Comparison of ENCODE assay signal across 12 mouse cellular contexts in the genomic region with DNA sequence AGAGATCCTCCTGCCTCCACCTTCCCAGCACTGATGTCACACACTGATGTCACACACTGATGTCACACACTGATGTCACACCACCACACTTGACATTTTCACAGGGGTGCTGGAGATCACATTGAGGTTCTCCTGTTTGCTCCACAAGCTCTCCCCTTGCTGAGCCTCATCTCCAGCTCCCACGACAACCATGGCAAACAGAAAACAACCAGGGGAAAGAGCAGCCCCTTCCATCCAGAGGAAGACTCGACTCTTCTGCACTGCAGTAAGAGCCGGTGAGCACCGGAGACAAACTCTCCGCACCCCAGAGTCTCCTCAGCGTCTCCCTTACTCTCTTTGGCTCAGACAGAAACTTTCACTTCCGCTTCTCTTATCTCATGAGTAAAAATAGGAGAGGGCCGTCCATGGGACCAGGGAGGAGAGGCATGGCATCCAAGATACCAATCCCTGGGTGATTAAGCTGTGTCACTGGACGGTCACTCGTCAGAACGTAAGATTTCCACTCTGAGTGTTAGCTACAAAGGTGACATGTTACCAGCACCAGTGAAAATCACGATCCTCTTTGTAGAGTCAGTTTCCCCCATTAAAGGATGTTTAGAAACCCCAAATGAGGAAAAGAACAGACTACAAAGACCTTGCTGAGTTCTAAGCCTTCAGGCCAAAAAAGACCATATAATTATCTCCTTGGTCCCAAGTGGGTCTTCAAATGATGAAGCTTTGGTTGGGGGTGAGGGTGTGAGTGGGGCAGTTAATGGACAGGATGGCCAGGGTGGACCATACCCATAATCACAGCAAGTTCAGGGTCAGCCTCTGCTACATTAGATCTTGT.
A peak's percentile ranks its signal among the peaks of the same experiment; 100 is the strongest.
DNase-seq lines count a peak whose midpoint lies in the region; ATAC-seq and TF ChIP-seq lines count a peak whose summit lies in the region.
"Had no signal": no experiment of that assay in that cellular context is flagged by ENCODE, and none has a peak within 500 bp of the region (broad histone marks: within the 10 kb centered on the region; RNA-seq: fewer than 3 reads in every experiment).

No protein-coding gene starts in this region.

- no peak for TF ChIP-seq CTCF in heart, postnatal 0 days (IDR thresholded peaks at IDR 0.05; ENCODE audit: low read depth)

- peak overlapping the region; percentile 15 for H3K4me3 ChIP-seq in heart, postnatal 0 days (ENCODE audit: low read depth, low read length)
- H3K4me3 ChIP-seq: embryonic facial prominence, embryonic 12.5 days; myocyte had no signal

- TF ChIP-seq EP300 in heart, postnatal 0 days (IDR thresholded peaks at IDR 0.05; ENCODE audit: low read depth) = no peak

- ATAC-seq in heart, postnatal 0 days (ENCODE audit: insufficient read depth, low read depth) = peak; percentile 67

- H3K27ac ChIP-seq in heart, postnatal 0 days (ENCODE audit: low read depth) = peak overlapping the region; percentile 79
- H3K27ac ChIP-seq: embryonic facial prominence, embryonic 12.5 days had no signal

- DNase-seq in heart, adult 18-20 months = peak; percentile 48 to 50
- no peak for DNase-seq in heart, adult 8-10 months (ENCODE audit: low spot score)
- DNase-seq in CD4-positive, CD25-positive, alpha-beta regulatory T cell, adult 2 months (ENCODE audit: low read depth, low spot score) = peak; percentile 81
- DNase-seq in heart, postnatal 0 days (ENCODE audit: low spot score) = no peak
- DNase-seq in naive thymus-derived CD4-positive, alpha-beta T cell, adult 2 months (ENCODE audit: low read depth) = peak; percentile 73
- no peak for DNase-seq in right cerebral cortex, postnatal 25 days
- no peak for DNase-seq in right cerebral cortex, postnatal 36 days (ENCODE audit: low spot score in 2 of 2)
- DNase-seq in layer of hippocampus, postnatal 36 days = no peak
- DNase-seq: kidney, adult 11 months; lung, embryonic 14.5 days had no signal

- H3K4me1 ChIP-seq in heart, postnatal 0 days (ENCODE audit: control insufficient read depth, insufficient read depth) = peaks cover 65% of the 10 kb centered on the region

- H3K4me2 ChIP-seq in heart, postnatal 0 days (ENCODE audit: low read depth, low read length) = peak overlapping the region; percentile 59
- H3K4me2 ChIP-seq: embryonic facial prominence, embryonic 12.5 days; lung, embryonic 14.5 days had no signal

- no peaks in the 10 kb centered on the region for H3K36me3 ChIP-seq in heart, postnatal 0 days (replicated peaks; ENCODE audit: control insufficient read depth, insufficient read depth, low read length)
- H3K36me3 ChIP-seq: embryonic facial prominence, embryonic 12.5 days had no signal

- no peaks in the 10 kb centered on the region for H3K9me3 ChIP-seq in heart, postnatal 0 days (replicated peaks; ENCODE audit: control insufficient read depth, low read length)
- H3K9me3 ChIP-seq: embryonic facial prominence, embryonic 12.5 days had no signal

- no peaks in the 10 kb centered on the region for H3K27me3 ChIP-seq in heart, postnatal 0 days (ENCODE audit: control insufficient read depth, insufficient read depth, low read length)
- H3K27me3 ChIP-seq: embryonic facial prominence, embryonic 12.5 days had no signal

- 4% methylated on average over 12 of the region's 12 CpGs for WGBS in heart, postnatal 0 days

- 0 out of 2 replicates have a peak overlapping the region, but pooled peaks have one; percentile 27 for H3K9ac ChIP-seq in heart, postnatal 0 days (replicated peaks; ENCODE audit: low read depth, low read length)
- H3K9ac ChIP-seq: embryonic facial prominence, embryonic 12.5 days; lung, embryonic 14.5 days had no signal

Comparison
In these comparisons a context has a peak if more than half of its experiments do, and no peak if none do; other contexts are left out.
1. DNase-seq: peak in heart, adult 18-20 months (2 of 2), CD4-positive, CD25-positive, alpha-beta regulatory T cell, adult 2 months (single experiment) and naive thymus-derived CD4-positive, alpha-beta T cell, adult 2 months (single experiment); none in heart, adult 8-10 months (single experiment), heart, postnatal 0 days (single experiment), right cerebral cortex, postnatal 25 days (single experiment), right cerebral cortex, postnatal 36 days (0 of 2) and layer of hippocampus, postnatal 36 days (0 of 2).